Mouse (Mus musculus): ENCODE data around the gene Snx20.

Snx20 gene

GRCm38 (mm10) chr8:88646837-88647778 lies 11.2 kb upstream of the Snx20 start, which contains the start of gene Nod2:
TSS of gene Nod2 (plus strand) at chr8:88647315.
- no peak for DNase-seq (ENCODE audit: extremely low read depth, low read depth, low spot score)

GRCm38 (mm10) chr8:88642734-88643564 lies 7.0 kb upstream of the Snx20 start:
- DNase-seq (ENCODE audit: extremely low read depth, low read depth, low spot score), result no peak

- peak; percentile 77 for DNase-seq (ENCODE audit: extremely low read depth, low read depth, low spot score)
Measured at GRCm38 (mm10) chr8:88638908-88639307, 3.0 kb upstream of the Snx20 start.

GRCm38 (mm10) chr8:88637092-88638000 lies 1.4 kb upstream of the Snx20 start:
- DNase-seq (ENCODE audit: extremely low read depth, low read depth, low spot score), result no peak

- DNase-seq (ENCODE audit: extremely low read depth, low read depth, low spot score), result no peak
Measured at GRCm38 (mm10) chr8:88633343-88633765, 2.6 kb downstream of the Snx20 start.

GRCm38 (mm10) chr8:88631081-88631480 lies 4.8 kb downstream of the Snx20 start:
- no peak for DNase-seq (ENCODE audit: extremely low read depth, low read depth, low spot score)

GRCm38 (mm10) chr8:88630225-88630624 lies 5.7 kb downstream of the Snx20 start:
- no peak for DNase-seq (ENCODE audit: extremely low read depth, low read depth, low spot score)

GRCm38 (mm10) chr8:88628001-88628774 lies 7.7 kb downstream of the Snx20 start:
- DNase-seq (ENCODE audit: extremely low read depth, low read depth, low spot score), result no peak

GRCm38 (mm10) chr8:88627265-88627991 lies 8.5 kb downstream of the Snx20 start:
- DNase-seq (ENCODE audit: extremely low read depth, low read depth, low spot score), result no peak

- DNase-seq (ENCODE audit: extremely low read depth, low read depth, low spot score), result no peak
Measured at GRCm38 (mm10) chr8:88626940-88627264, 9.0 kb downstream of the Snx20 start.

- no peak for DNase-seq (ENCODE audit: extremely low read depth, low read depth, low spot score)
Measured at GRCm38 (mm10) chr8:88626433-88626832, 9.5 kb downstream of the Snx20 start.

- no peak for DNase-seq (ENCODE audit: extremely low read depth, low read depth, low spot score)
Measured at GRCm38 (mm10) chr8:88624276-88624675, 11.7 kb downstream of the Snx20 start.

- DNase-seq (ENCODE audit: extremely low read depth, low read depth, low spot score), result no peak
Measured at GRCm38 (mm10) chr8:88623351-88623750, 12.6 kb downstream of the Snx20 start.

GRCm38 (mm10) chr8:88621408-88621807 lies 14.5 kb downstream of the Snx20 start:
- DNase-seq (ENCODE audit: extremely low read depth, low read depth, low spot score), result no peak

GRCm38 (mm10) chr8:88620931-88621330 lies 15.0 kb downstream of the Snx20 start:
- no peak for DNase-seq (ENCODE audit: extremely low read depth, low read depth, low spot score)

GRCm38 (mm10) chr8:88619513-88619912 lies 16.4 kb downstream of the Snx20 start:
- DNase-seq (ENCODE audit: extremely low read depth, low read depth, low spot score), result no peak

- no peak for DNase-seq (ENCODE audit: extremely low read depth, low read depth, low spot score)
Measured at GRCm38 (mm10) chr8:88618612-88619011, 17.3 kb downstream of the Snx20 start.

GRCm38 (mm10) chr8:88614981-88615380 lies 20.9 kb downstream of the Snx20 start:
- no peak for DNase-seq (ENCODE audit: extremely low read depth, low read depth, low spot score)

- no peak for DNase-seq (ENCODE audit: extremely low read depth, low read depth, low spot score)
Measured at GRCm38 (mm10) chr8:88610271-88610670, 25.7 kb downstream of the Snx20 start.

Measured in fat pad, adult 2 months (tissue).